In the genomic region with DNA sequence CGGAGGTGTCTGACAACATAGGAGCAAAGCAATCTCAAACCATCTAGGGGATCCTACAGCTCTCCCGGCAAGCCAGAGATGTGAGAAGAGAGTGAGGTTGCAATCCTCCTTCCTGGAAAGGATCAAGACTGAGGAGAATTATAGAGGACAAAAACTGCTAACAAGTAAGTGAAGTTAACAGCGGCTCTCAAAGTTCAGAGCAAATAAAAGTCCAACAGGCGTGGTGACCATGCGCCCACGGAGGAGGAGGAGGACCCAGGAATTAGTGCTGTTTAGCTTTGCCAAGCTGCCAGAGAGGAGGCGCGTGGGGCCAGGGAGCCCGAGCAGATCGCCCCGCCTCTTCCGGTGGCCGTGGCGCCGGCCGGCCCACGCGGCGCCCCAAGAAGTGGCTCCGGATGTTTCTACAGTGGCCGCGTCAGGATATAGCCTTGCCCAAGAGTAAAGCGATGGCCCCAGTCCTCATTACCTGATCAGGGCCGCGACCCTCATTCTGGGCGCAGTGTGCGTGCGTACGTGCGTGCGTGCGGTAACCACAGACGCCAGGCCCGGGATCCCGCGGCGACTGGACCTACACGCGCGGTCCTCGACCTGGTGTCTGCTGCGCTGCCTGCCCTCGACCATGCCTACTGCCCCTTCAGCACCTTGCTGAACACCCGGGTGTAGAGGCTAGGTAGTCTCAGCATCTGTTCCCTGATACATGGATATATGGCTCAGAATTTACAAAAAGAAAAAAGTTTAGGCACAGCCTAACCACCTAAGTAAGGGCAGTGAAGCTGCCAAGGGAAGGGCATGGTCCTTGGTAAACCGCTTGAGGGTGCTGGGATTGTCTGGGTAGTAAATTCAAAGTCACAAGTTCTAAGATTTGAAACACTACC, we compare ENCODE assay signal across 8 mouse cellular contexts. TPM values are rescaled to one million over a fixed set of nuclear protein-coding genes. Genes with fewer than 3 reads are reported as not detected.
DNase-seq lines count a peak whose midpoint lies in the region; ATAC-seq lines count a peak whose summit lies in the region.

A gene (minus strand): TSS at position 600 of the 875 bp plus-strand sequence.

- H3K27me3 ChIP-seq in heart, embryonic 14.5 days (ENCODE audit: control insufficient read depth, insufficient read depth, low read length) = no peaks in the 10 kb centered on the region
- H3K27me3 ChIP-seq in liver, embryonic 13.5 days = no peaks in the 10 kb centered on the region
- no peaks in the 10 kb centered on the region for H3K27me3 ChIP-seq in stomach, embryonic 16.5 days (ENCODE audit: control insufficient read depth, insufficient read depth, low read length)

- H3K9ac ChIP-seq in heart, embryonic 14.5 days (ENCODE audit: low read length) = peak within 1 kb of the TSS; percentile 77
- H3K9ac ChIP-seq in liver, embryonic 13.5 days = peak within 1 kb of the TSS; percentile 79
- peak within 1 kb of the TSS; percentile 85 for H3K9ac ChIP-seq in stomach, embryonic 16.5 days (ENCODE audit: low read length)

- peak; percentile 65 for DNase-seq in c-Kit-negative CD71-positive TER-119-positive erythroid progenitor cells, embryonic 14.5 days (ENCODE audit: low read depth, low spot score)
- peak; percentile 67 for DNase-seq in fibroblast of lung, adult 2 months (ENCODE audit: low read depth)
- peak; percentile 89 for DNase-seq in kidney, postnatal 14 days
- peak; percentile 74 for DNase-seq in liver, embryonic 13.5 days
- DNase-seq in neural tube, embryonic 10.5 days (ENCODE audit: extremely low spot score, low spot score) = peak; percentile 91

- no peaks in the 10 kb centered on the region for H3K36me3 ChIP-seq in heart, embryonic 14.5 days (ENCODE audit: control insufficient read depth, insufficient read depth, low read length)
- H3K36me3 ChIP-seq in liver, embryonic 13.5 days = no peaks in the 10 kb centered on the region
- H3K36me3 ChIP-seq in stomach, embryonic 16.5 days (ENCODE audit: control insufficient read depth, insufficient read depth, low read length) = no peaks in the 10 kb centered on the region

- under 1% methylated on average over 45 of the region's 45 CpGs for WGBS in heart, embryonic 14.5 days
- WGBS in liver, embryonic 13.5 days (ENCODE audit: insufficient replicate concordance) = under 1% methylated on average over 45 of the region's 45 CpGs
- WGBS in stomach, embryonic 16.5 days = under 1% methylated on average over 45 of the region's 45 CpGs

- H3K4me2 ChIP-seq in heart, embryonic 14.5 days (ENCODE audit: low read length) = peak within 1 kb of the TSS; percentile 68
- H3K4me2 ChIP-seq in liver, embryonic 13.5 days = peak within 1 kb of the TSS; percentile 77
- peak within 1 kb of the TSS; percentile 71 for H3K4me2 ChIP-seq in stomach, embryonic 16.5 days (ENCODE audit: low read depth, low read length)

- H3K4me1 ChIP-seq in heart, embryonic 14.5 days (ENCODE audit: control insufficient read depth in 2 of 2, insufficient read depth in 2 of 2, low read length in 2 of 2) = peaks cover 0 to 5% of the 10 kb centered on the region in 2 experiments; a peak in 1 of 4 replicates
- peaks cover 11% of the 10 kb centered on the region for H3K4me1 ChIP-seq in liver, embryonic 13.5 days (replicated peaks)
- H3K4me1 ChIP-seq in stomach, embryonic 16.5 days (ENCODE audit: control insufficient read depth, insufficient read depth, low read length) = peaks cover 3% of the 10 kb centered on the region; the same call in 1 of the 2 replicates

- H3K4me3 ChIP-seq in heart, embryonic 14.5 days (ENCODE audit: control insufficient read depth in 1 of 2, insufficient read depth in 1 of 2, low read depth in 1 of 2, low read length in 2 of 2) = peak within 1 kb of the TSS; percentile 57 to 83
- peak within 1 kb of the TSS; percentile 74 for H3K4me3 ChIP-seq in liver, embryonic 13.5 days (replicated peaks)
- peak within 1 kb of the TSS; percentile 69 for H3K4me3 ChIP-seq in stomach, embryonic 16.5 days (replicated peaks; ENCODE audit: low read length)

- peak within 1 kb of the TSS; percentile 92 to 94 for H3K27ac ChIP-seq in heart, embryonic 14.5 days (replicated peaks in 1 of 2; ENCODE audit: control insufficient read depth in 1 of 2, insufficient read depth in 1 of 2, low read depth in 2 of 2, low read length in 2 of 2)
- H3K27ac ChIP-seq in liver, embryonic 13.5 days = peak within 1 kb of the TSS; percentile 80
- peak within 1 kb of the TSS; percentile 91 for H3K27ac ChIP-seq in stomach, embryonic 16.5 days (ENCODE audit: low read length)

- peak; percentile 86 for ATAC-seq in CD4-positive, CD25-positive, alpha-beta regulatory T cell, adult 4 months
- peak; percentile 91 for ATAC-seq in heart, embryonic 14.5 days (ENCODE audit: insufficient number of reproducible peaks, insufficient read depth, low FRiP score, low read depth)
- peak; percentile 97 for ATAC-seq in liver, embryonic 13.5 days (ENCODE audit: low read depth)
- ATAC-seq in stomach, embryonic 16.5 days (ENCODE audit: insufficient read depth, low FRiP score) = peak; percentile 97

- no peaks in the 10 kb centered on the region for H3K9me3 ChIP-seq in heart, embryonic 14.5 days (ENCODE audit: control insufficient read depth, low read length)
- H3K9me3 ChIP-seq in liver, embryonic 13.5 days (replicated peaks) = no peaks in the 10 kb centered on the region
- no peaks in the 10 kb centered on the region for H3K9me3 ChIP-seq in stomach, embryonic 16.5 days (replicated peaks; ENCODE audit: control insufficient read depth, low read length)

RNA-seq across cellular contexts. Expression of the gene that starts here (rescaled TPM):
- polyA plus RNA-seq in CD4-positive, CD25-positive, alpha-beta regulatory T cell, adult 4 months (2017; shearing (Covaris generic)) = 10 to 100 TPM; 16.8 to 20.9 TPM
- 18.3 and 19.2 TPM in 2 replicates for polyA plus RNA-seq in heart, embryonic 14.5 days (2014; fragmentation: Nextera tagmentation; extraction: Ambion mirVana)
- polyA plus RNA-seq in liver, embryonic 13.5 days (2015; fragmentation: Nextera tagmentation; extraction: Ambion mirVana) = 8.3 and 10.4 TPM in 2 replicates
- polyA plus RNA-seq in stomach, embryonic 16.5 days (2015; fragmentation: Nextera tagmentation; extraction: Ambion mirVana) = 23.0 TPM in 2 replicates

Comparison
In these comparisons a context has a peak if more than half of its experiments do, and no peak if none do; other contexts are left out.
1. Peak in every context shown above with its lines: DNase-seq, ATAC-seq, H3K4me3 ChIP-seq and H3K27ac ChIP-seq.